Comparison of ENCODE assay signal across 15 mouse cellular contexts in the genomic region with DNA sequence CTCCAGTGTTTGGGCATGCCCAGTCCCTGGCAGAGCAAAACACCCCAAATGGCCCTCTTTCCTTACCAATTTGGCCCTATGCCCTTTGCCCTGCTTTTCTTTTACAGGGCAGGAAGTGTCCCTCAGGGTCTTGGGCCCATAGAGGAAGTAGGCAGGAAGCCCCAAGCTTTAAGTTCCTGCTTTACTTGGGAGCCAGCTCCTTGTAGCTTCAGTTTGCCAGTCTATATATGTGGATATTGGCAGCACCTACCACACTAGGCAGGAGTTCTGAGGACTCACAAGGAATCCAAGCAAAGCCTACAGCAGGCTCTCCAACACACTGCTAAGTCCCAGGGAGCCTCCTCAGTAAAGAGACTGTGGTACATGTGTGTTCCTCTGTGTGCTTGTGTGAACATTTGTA.
A peak's percentile ranks its signal among the peaks of the same experiment; 100 is the strongest.
DNase-seq lines count a peak whose midpoint lies in the region; ATAC-seq and TF ChIP-seq lines count a peak whose summit lies in the region.
"Had no signal": no experiment of that assay in that cellular context is flagged by ENCODE, and none has a peak within 500 bp of the region (broad histone marks: within the 10 kb centered on the region; RNA-seq: fewer than 3 reads in every experiment).

No protein-coding gene starts in this region.

- ATAC-seq in heart, embryonic 12.5 days (ENCODE audit: insufficient number of reproducible peaks, low FRiP score) = no peak
- no peak for ATAC-seq in kidney, postnatal 0 days (replicated peaks; ENCODE audit: low FRiP score, low read depth)
- no peak for ATAC-seq in midbrain, embryonic 15.5 days (replicated peaks)
- no peak for ATAC-seq in midbrain, embryonic 11.5 days (ENCODE audit: low FRiP score)
- ATAC-seq: hindbrain, embryonic 16.5 days had no signal

- H3K4me2 ChIP-seq in heart, embryonic 12.5 days = no peak overlapping the region
- no peak overlapping the region for H3K4me2 ChIP-seq in kidney, postnatal 0 days (ENCODE audit: low read length)
- H3K4me2 ChIP-seq in midbrain, embryonic 15.5 days = no peak overlapping the region
- no peak overlapping the region for H3K4me2 ChIP-seq in midbrain, embryonic 11.5 days
- H3K4me2 ChIP-seq: embryonic facial prominence, embryonic 13.5 days had no signal

- no peak for TF ChIP-seq CTCF in kidney, postnatal 0 days (IDR thresholded peaks at IDR 0.05; ENCODE audit: low read depth)

- no peaks in the 10 kb centered on the region for H3K36me3 ChIP-seq in heart, embryonic 12.5 days
- H3K36me3 ChIP-seq in kidney, postnatal 0 days (ENCODE audit: insufficient read depth, low read length) = no peaks in the 10 kb centered on the region
- no peaks in the 10 kb centered on the region for H3K36me3 ChIP-seq in midbrain, embryonic 15.5 days (replicated peaks)
- no peaks in the 10 kb centered on the region for H3K36me3 ChIP-seq in midbrain, embryonic 11.5 days (ENCODE audit: control insufficient read depth, insufficient read depth, low read length)
- H3K36me3 ChIP-seq: embryonic facial prominence, embryonic 13.5 days had no signal

- no peak overlapping the region for H3K4me3 ChIP-seq in heart, embryonic 12.5 days
- H3K4me3 ChIP-seq in kidney, postnatal 0 days (replicated peaks; ENCODE audit: low read depth, low read length) = no peak overlapping the region
- no peak overlapping the region for H3K4me3 ChIP-seq in midbrain, embryonic 15.5 days
- no peak overlapping the region for H3K4me3 ChIP-seq in midbrain, embryonic 11.5 days (ENCODE audit: low read depth, low read length)
- H3K4me3 ChIP-seq: embryonic facial prominence, embryonic 13.5 days; myocyte had no signal

- H3K27ac ChIP-seq in heart, embryonic 12.5 days (ENCODE audit: poor library complexity, severe bottlenecking) = 0 out of 2 replicates have a peak overlapping the region, but pooled peaks have one; percentile 45
- peak overlapping the region; percentile 55; the same call in 1 of the 2 replicates for H3K27ac ChIP-seq in kidney, postnatal 0 days
- H3K27ac ChIP-seq in midbrain, embryonic 15.5 days = peak overlapping the region; percentile 50; the same call in 1 of the 2 replicates
- H3K27ac ChIP-seq in midbrain, embryonic 11.5 days (ENCODE audit: low read depth, low read length) = no peak overlapping the region
- H3K27ac ChIP-seq: liver, embryonic 14.5 days had no signal

- H3K9ac ChIP-seq in heart, embryonic 12.5 days = no peak overlapping the region
- no peak overlapping the region for H3K9ac ChIP-seq in kidney, postnatal 0 days (ENCODE audit: low read depth, low read length)
- no peak overlapping the region for H3K9ac ChIP-seq in midbrain, embryonic 15.5 days
- H3K9ac ChIP-seq in midbrain, embryonic 11.5 days (ENCODE audit: low read length) = no peak overlapping the region
- H3K9ac ChIP-seq: embryonic facial prominence, embryonic 13.5 days; liver, embryonic 14.5 days had no signal

- DNase-seq in heart, adult 18-20 months = no peak
- no peak for DNase-seq in kidney, postnatal 0 days (ENCODE audit: low spot score)
- DNase-seq in kidney, adult 8-10 months = no peak
- DNase-seq in midbrain, embryonic 11.5 days (ENCODE audit: low spot score, missing footprints) = no peak
- DNase-seq in embryo, embryonic 10 days (ENCODE audit: low spot score) = no peak
- DNase-seq: cerebellum, adult 11-12 months; gastrocnemius, postnatal 36 days; kidney, adult 18-20 months; retina, postnatal 1 day had no signal

- H3K4me1 ChIP-seq in heart, embryonic 12.5 days (replicated peaks) = peaks cover 43% of the 10 kb centered on the region
- peaks cover 25% of the 10 kb centered on the region for H3K4me1 ChIP-seq in kidney, postnatal 0 days (replicated peaks; ENCODE audit: insufficient read depth, low read length)
- peaks cover 33% of the 10 kb centered on the region for H3K4me1 ChIP-seq in midbrain, embryonic 15.5 days
- peaks cover 31% of the 10 kb centered on the region for H3K4me1 ChIP-seq in midbrain, embryonic 11.5 days (ENCODE audit: control insufficient read depth, insufficient read depth, low read length)

- H3K27me3 ChIP-seq in heart, embryonic 12.5 days (replicated peaks) = no peaks in the 10 kb centered on the region
- H3K27me3 ChIP-seq in kidney, postnatal 0 days (ENCODE audit: insufficient read depth, low read length) = no peaks in the 10 kb centered on the region
- no peaks in the 10 kb centered on the region for H3K27me3 ChIP-seq in midbrain, embryonic 15.5 days (replicated peaks)
- no peaks in the 10 kb centered on the region for H3K27me3 ChIP-seq in midbrain, embryonic 11.5 days (ENCODE audit: control insufficient read depth, insufficient read depth, low read length)
- H3K27me3 ChIP-seq: embryonic facial prominence, embryonic 13.5 days had no signal

- H3K9me3 ChIP-seq in heart, embryonic 12.5 days (replicated peaks) = peaks cover 8% of the 10 kb centered on the region
- no peaks in the 10 kb centered on the region for H3K9me3 ChIP-seq in kidney, postnatal 0 days (replicated peaks; ENCODE audit: low read length)
- H3K9me3 ChIP-seq in midbrain, embryonic 15.5 days = peaks cover 5% of the 10 kb centered on the region; the same call in 1 of the 2 replicates
- H3K9me3 ChIP-seq in midbrain, embryonic 11.5 days (ENCODE audit: control insufficient read depth, low read length) = no peaks in the 10 kb centered on the region; the same call in 1 of the 2 replicates
